Mouse (Mus musculus): Measurements from ENCODE around the gene Zcchc4. TPM values are rescaled to one million over a fixed set of nuclear protein-coding genes. Genes with fewer than 3 reads are reported as not detected.
"Not testable (repeated sequence)": the region's sequence is repeated elsewhere in the genome, so short reads cannot be mapped to it uniquely, and the experiment has no call there.

Gene Zcchc4
- polyA plus RNA-seq, 1 experiment from 2014 or later: 10.9 TPM

DNA sequence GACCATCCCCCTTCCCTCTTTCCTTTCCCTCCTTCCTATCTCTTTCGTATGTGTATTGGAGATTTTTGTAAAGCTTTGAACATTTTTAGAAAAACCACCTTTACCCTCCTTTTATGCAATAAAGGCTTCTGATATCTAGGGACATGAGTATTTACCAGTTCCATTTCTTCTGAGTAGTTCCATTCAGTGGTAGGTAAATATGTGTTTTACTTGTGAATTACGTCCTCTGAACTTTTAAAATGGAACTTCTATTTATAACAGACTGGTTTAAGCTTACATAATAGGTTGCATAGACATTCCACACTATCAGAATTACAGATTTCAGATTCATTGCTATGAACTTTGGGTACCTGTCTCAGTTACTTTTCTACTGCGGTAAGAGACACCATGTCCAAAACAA, 19.9 kb upstream of the Zcchc4 start:
- Histone ChIP-seq H3K4me1 (no peaks in the 10 kb centered on the region), H3K9me3 (no peaks in the 10 kb centered on the region), H3K4me3 (no peak overlapping the region), H3K27me3 (replicated peaks) (no peaks in the 10 kb centered on the region), H3K36me3 (peaks cover 36% of the 10 kb centered on the region), H3K9ac (no peak overlapping the region), H3K4me2 (no peak overlapping the region), H3K27ac (replicated peaks) (no peak overlapping the region)
- ATAC-seq (ENCODE audit: extremely low read depth, insufficient number of reproducible peaks, low FRiP score, low TSS enrichment): no peak
- 82% methylated on average over 3 of the region's 3 CpGs for WGBS

DNA sequence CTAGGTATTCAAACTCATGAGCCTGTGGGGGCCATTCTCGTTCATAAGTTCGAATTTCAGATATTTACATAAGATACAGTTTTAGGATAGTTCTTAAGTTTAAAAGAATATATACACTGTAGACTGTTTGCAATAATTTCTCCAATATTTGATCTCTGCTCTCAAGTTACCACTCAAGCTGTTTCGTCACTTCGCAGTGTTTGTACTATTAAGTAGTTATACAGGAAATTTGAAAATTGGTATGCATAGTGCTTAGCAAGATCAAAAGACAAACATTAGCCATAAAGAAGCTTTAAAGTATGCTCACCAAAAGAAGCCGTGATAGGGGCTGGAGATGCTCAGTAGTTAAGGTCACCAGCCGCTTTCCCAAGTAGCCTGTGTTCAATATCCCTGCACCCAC, 19.2 kb upstream of the Zcchc4 start:
- WGBS: 89% methylated on average over 6 of the region's 6 CpGs
- no peak overlapping the region for H3K27ac ChIP-seq (replicated peaks)
- no peaks in the 10 kb centered on the region for H3K4me1 ChIP-seq
- no peak overlapping the region for H3K4me2 ChIP-seq
- no peak for ATAC-seq (ENCODE audit: extremely low read depth, insufficient number of reproducible peaks, low FRiP score, low TSS enrichment)
- no peaks in the 10 kb centered on the region for H3K27me3 ChIP-seq (replicated peaks)
- no peaks in the 10 kb centered on the region for H3K9me3 ChIP-seq
- peaks cover 36% of the 10 kb centered on the region for H3K36me3 ChIP-seq
- H3K9ac ChIP-seq: no peak overlapping the region
- H3K4me3 ChIP-seq: no peak overlapping the region

DNA sequence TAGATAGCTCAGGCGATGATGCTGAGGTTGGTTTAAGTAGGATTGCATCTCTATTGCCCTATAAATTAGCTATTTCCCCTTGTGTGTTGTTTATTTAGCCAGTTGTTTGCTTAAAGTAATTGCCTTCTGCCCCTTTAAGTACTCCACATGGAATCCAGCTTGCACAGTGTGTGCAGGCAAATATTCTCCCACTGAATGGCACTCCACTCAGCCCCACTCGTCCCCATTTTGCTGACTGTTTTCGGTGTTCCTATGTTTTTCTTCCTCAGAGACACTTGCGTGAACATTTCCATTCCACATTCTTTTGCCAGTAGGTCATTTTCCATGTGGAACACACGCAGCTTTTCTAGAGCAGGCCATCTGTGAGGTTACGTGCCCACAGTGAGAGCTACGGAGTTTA, 12.6 kb upstream of the Zcchc4 start:
- H3K27ac ChIP-seq (replicated peaks): no peak overlapping the region
- no peaks in the 10 kb centered on the region for H3K4me1 ChIP-seq
- H3K4me3 ChIP-seq: no peak overlapping the region
- no peak overlapping the region for H3K4me2 ChIP-seq
- H3K9ac ChIP-seq: no peak overlapping the region
- H3K9me3 ChIP-seq: no peaks in the 10 kb centered on the region
- H3K36me3 ChIP-seq: peaks cover 44% of the 10 kb centered on the region
- no peaks in the 10 kb centered on the region for H3K27me3 ChIP-seq (replicated peaks)
- whole genome bisulfite sequencing: 71% methylated on average over 7 of the region's 7 CpGs
- no peak for ATAC-seq (ENCODE audit: extremely low read depth, insufficient number of reproducible peaks, low FRiP score, low TSS enrichment)

DNA sequence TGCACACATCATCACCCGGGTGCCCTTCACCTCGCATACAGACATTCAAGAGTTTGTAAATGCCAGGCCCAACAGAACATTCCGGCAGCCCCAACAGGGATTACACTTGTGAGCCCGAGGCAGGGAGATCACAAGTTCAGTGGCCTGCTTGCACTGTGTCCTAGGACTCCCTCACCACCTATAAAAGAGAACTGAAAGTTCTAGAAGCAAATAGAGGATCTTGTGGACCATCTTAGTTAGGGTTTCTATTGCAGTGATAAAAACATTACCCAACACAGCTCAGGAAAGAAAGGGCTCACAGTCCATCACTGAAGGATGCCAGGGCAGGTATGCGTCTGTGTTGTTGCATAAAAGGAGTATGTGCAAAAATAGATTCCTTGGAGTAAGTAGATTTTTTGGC, 942 bp upstream of the Zcchc4 start:
- H3K9me3 ChIP-seq: no peaks in the 10 kb centered on the region
- H3K36me3 ChIP-seq: peaks cover 15% of the 10 kb centered on the region
- H3K27ac ChIP-seq (replicated peaks): no peak overlapping the region
- no peak overlapping the region for H3K4me2 ChIP-seq
- ATAC-seq (ENCODE audit: extremely low read depth, insufficient number of reproducible peaks, low FRiP score, low TSS enrichment): no peak
- WGBS: 74% methylated on average over 5 of the region's 5 CpGs
- H3K4me3 ChIP-seq: no peak overlapping the region
- no peak overlapping the region for H3K9ac ChIP-seq
- no peaks in the 10 kb centered on the region for H3K4me1 ChIP-seq
- H3K27me3 ChIP-seq (replicated peaks): no peaks in the 10 kb centered on the region

DNA sequence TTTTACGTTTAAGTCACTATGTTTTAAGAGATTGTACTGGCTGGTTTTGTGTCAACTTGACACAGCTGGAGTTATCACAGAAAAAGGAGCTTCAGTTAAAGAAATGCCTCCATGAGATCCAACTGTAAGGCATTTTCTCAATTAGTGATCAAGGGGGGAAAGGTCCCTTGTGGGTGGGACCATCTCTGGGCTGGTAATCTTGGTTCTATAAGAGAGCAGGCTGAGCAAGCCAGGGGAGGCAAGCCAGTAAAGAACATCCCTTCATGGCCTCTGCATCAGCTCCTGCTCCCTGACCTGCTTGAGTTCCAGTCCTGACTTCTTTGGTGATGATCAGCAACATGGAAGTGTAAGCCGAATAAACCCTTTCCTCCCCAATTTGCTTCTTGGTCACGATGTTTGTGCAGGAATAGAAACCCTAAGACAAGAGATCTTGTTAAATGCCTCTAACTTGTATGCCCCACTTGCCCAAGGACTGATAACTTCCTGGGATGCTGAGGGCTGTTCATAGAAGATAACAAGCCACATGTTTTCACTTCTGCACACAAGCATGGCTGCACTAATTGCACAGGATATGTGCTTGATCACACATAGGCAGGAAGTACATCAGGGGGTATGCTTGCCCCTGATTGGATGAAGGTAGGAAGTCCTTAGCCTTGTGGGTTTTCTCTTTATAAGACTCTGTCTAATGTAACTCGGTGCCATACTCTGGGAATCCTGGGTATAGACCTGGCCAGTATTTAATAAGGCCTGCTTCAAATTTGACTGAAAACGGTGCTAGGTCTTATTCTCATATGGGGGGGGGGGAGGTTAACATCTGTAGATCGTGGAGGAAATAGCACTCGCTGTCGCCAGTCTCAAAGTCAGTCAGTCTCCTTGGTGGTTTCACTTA, 1.5 kb downstream of the Zcchc4 start:
- not testable (repeated sequence) for H3K4me3 ChIP-seq; H3K36me3 ChIP-seq; H3K4me1 ChIP-seq; H3K27me3 ChIP-seq (replicated peaks); H3K9ac ChIP-seq; ATAC-seq (ENCODE audit: extremely low read depth, insufficient number of reproducible peaks, low FRiP score, low TSS enrichment); H3K27ac ChIP-seq (replicated peaks); H3K9me3 ChIP-seq; H3K4me2 ChIP-seq
- 80% methylated on average over 8 of the region's 8 CpGs for WGBS

DNA sequence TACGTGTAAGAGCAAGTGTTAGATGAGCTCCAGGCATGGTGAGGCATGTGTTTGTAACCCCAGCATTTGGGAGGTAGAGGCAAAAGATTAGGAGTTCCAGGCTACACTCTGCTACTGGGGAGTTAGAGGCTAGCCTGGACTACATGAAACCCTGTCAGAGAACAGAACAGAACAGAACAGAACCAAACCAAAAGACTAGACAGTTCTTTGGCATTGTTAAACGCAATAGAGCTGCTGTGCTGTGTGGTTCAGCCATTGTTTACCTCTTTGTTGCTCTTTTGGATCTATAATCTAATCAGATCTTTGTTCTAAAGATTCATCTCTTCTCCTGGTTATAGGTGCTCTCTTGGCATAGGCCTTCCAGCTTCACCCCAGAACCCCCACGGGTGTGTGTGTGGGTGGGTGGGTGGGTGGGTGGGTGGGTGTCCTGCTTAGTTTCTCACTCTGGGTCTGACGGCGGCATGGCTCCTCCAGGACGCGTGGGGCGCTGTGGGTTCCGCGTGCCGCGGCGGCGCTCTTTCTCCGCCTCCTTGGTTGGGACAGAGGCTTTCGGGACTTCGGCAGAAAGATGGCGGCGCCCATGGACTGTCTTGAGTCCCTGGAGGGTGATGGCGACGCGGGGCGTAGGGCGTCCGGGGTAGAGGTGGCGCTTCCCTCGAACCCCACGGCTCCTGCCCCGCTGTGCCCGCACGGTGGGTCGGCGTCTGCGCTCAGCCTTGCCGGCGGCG, 7.5 kb downstream of the Zcchc4 start:
- Histone ChIP-seq H3K4me1 (peaks cover 6% of the 10 kb centered on the region; the same call in 1 of the 2 replicates), H3K27me3 (replicated peaks) (0 out of 2 replicates have a peak, but pooled peaks cover 4% of the 10 kb centered on the region), H3K9me3 (no peaks in the 10 kb centered on the region), H3K4me3 (peak overlapping the region; percentile 74), H3K27ac (replicated peaks) (peak overlapping the region; percentile 75), H3K4me2 (peak overlapping the region; percentile 82), H3K36me3 (peaks cover 23% of the 10 kb centered on the region), H3K9ac (peak overlapping the region; percentile 85)
- 5% methylated on average over 37 of the region's 37 CpGs for WGBS
- ATAC-seq (ENCODE audit: extremely low read depth, insufficient number of reproducible peaks, low FRiP score, low TSS enrichment): peak; percentile 71

DNA sequence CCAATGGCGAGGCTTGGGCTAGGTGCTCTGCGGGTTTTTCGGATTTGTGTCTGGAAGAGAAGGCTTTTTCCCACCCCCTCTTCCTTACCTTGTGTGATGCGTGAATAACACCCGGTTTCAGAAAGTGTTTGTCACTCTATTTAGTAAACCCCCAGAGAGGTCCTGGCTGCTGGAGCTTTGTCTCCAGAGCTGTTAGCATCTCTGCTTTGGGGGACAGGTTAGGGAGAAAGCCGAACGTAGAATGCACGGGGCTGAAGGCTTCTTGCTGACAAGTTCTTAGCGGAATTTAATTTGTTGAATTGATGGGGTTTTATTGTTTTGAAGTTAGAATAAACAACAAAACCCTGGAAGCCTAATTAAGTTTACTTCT, 8.0 kb downstream of the Zcchc4 start:
- Histone ChIP-seq H3K27me3 (replicated peaks) (0 out of 2 replicates have a peak, but pooled peaks cover 4% of the 10 kb centered on the region), H3K4me3 (peak overlapping the region; percentile 74), H3K4me2 (peak overlapping the region; percentile 82), H3K4me1 (peaks cover 6% of the 10 kb centered on the region; the same call in 1 of the 2 replicates), H3K9me3 (no peaks in the 10 kb centered on the region), H3K9ac (peak overlapping the region; percentile 85), H3K36me3 (peaks cover 26% of the 10 kb centered on the region), H3K27ac (replicated peaks) (peak overlapping the region; percentile 75)
- 1% methylated on average over 9 of the region's 9 CpGs for WGBS
- 0 out of 2 replicates have a peak, but pooled peaks have one; percentile 8 for ATAC-seq (ENCODE audit: extremely low read depth, insufficient number of reproducible peaks, low FRiP score, low TSS enrichment)

DNA sequence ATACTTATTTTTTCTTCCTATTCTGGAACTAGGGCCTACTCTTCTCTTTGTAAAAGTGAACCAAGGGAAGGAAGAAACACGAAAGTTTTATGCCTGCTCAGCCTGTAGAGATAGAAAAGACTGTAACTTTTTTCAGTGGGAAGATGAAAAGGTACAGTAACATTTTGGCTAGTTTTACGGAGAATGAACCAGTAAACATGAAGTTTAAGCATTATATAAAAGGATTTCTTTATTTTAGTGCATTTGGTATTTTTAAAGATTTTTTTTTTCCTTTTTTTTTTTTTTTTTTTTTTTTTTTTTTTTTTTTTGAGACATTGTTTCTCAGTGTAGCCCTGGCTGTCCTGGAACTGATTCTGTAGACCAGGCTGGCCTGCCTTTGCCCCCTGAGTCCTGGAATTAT, 8.7 kb downstream of the Zcchc4 start:
- Histone ChIP-seq H3K27me3 (replicated peaks) (0 out of 2 replicates have a peak, but pooled peaks cover 4% of the 10 kb centered on the region), H3K36me3 (peaks cover 33% of the 10 kb centered on the region), H3K9ac (no peak overlapping the region), H3K27ac (replicated peaks) (no peak overlapping the region), H3K4me3 (peak overlapping the region; percentile 74), H3K9me3 (no peaks in the 10 kb centered on the region), H3K4me2 (peak overlapping the region; percentile 82), H3K4me1 (peaks cover 6% of the 10 kb centered on the region; the same call in 1 of the 2 replicates)
- 68% methylated on average over 2 of the region's 2 CpGs for WGBS
- no peak for ATAC-seq (ENCODE audit: extremely low read depth, insufficient number of reproducible peaks, low FRiP score, low TSS enrichment)

DNA sequence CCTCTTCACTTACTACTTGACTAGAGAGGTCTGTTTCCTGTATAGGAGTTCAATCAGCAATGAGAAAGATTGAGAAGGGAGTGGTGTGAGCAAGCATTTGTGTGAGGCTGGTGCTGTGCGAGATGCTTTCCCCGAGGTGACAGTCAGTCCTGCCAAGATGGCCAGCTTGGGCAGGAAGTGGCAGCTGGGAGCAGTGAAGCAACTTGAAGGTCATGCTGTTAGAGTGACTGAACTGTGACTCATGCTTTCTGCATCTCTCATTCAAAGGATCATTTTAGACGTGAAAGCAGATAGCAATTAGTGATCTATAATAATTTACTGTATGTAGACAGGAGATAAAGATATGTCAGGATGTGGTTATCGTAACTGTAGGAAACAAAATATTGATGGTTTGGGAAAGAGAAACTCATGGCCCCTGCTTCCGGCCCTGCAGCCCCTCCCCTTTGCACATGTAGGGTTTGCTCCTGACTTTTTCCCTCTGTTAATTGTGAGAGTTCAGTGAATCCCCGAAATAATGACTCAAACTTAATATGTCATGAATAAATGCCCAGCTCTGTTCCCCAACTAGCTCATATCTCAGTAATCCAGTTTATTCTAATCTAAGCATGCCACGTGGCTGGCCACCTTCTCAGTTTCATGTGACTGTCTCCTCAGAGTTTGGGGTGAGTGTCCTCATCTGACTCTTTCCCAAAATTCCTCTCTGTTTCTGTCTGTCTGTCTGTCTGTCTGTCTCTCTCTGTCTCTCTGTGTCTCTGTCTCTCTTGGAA, 11.5 kb downstream of the Zcchc4 start:
- H3K9ac ChIP-seq: no peak overlapping the region
- no peak overlapping the region for H3K27ac ChIP-seq (replicated peaks)
- no peaks in the 10 kb centered on the region for H3K9me3 ChIP-seq
- no peaks in the 10 kb centered on the region for H3K27me3 ChIP-seq (replicated peaks)
- H3K4me2 ChIP-seq: no peak overlapping the region
- WGBS: 62% methylated on average over 7 of the region's 7 CpGs
- H3K36me3 ChIP-seq: peaks cover 44% of the 10 kb centered on the region
- no peak overlapping the region for H3K4me3 ChIP-seq
- peaks cover 6% of the 10 kb centered on the region; the same call in 1 of the 2 replicates for H3K4me1 ChIP-seq
- ATAC-seq (ENCODE audit: extremely low read depth, insufficient number of reproducible peaks, low FRiP score, low TSS enrichment): no peak

DNA sequence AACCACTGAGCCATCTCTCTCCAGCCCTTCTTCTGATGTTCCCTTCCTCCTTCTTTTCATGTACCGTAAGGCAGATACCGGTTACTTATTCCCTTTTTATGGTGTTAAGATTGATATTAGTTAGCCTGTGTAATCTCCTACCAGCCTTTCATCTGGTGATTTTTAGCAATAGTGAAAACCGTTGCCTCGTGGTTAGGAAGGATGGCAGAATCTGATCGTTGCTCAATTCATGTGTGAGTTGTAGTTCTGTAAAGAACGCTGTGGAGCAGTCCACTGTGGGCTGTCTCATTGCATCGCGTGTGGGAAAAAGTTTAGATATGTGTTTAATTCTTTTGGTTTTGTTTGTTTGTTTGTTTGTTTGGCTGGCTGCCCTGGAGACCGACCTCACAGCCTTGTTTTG, 18.0 kb downstream of the Zcchc4 start:
- Histone ChIP-seq H3K4me3 (no peak overlapping the region), H3K4me2 (no peak overlapping the region), H3K27ac (replicated peaks) (no peak overlapping the region), H3K27me3 (replicated peaks) (no peaks in the 10 kb centered on the region), H3K36me3 (peaks cover 50% of the 10 kb centered on the region), H3K9me3 (no peaks in the 10 kb centered on the region), H3K4me1 (no peaks in the 10 kb centered on the region), H3K9ac (no peak overlapping the region)
- WGBS: 92% methylated on average over 9 of the region's 9 CpGs
- no peak for ATAC-seq (ENCODE audit: extremely low read depth, insufficient number of reproducible peaks, low FRiP score, low TSS enrichment)

DNA sequence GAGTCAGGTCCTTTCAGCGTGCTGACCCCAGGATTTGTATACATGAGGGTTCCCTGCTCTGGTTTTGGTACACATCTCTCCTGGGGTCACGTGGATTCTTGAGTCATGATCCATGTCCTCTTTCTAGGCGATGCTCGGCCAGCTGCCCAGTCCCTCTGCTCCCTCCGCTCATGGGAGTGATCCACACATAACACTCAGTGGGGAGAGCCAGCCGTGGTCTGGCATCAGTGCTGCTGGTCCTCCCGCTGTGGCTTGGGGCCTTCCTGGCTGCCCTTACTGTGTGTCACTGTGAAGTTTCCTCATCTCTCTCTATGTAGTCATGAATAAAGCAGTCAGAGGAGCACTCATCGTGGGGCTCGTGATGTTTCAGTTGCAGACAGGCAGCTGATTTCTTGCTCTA, 18.9 kb downstream of the Zcchc4 start:
- H3K36me3 ChIP-seq: peaks cover 50% of the 10 kb centered on the region
- no peak overlapping the region for H3K27ac ChIP-seq (replicated peaks)

More for the DNA sequence above, 18.9 kb downstream of the Zcchc4 start:
- Histone ChIP-seq H3K27me3 (replicated peaks) (no peaks in the 10 kb centered on the region), H3K9ac (no peak overlapping the region), H3K9me3 (no peaks in the 10 kb centered on the region), H3K4me1 (no peaks in the 10 kb centered on the region), H3K4me2 (no peak overlapping the region), H3K4me3 (no peak overlapping the region)
- ATAC-seq (ENCODE audit: extremely low read depth, insufficient number of reproducible peaks, low FRiP score, low TSS enrichment): no peak
- 85% methylated on average over 9 of the region's 9 CpGs for WGBS
